Mouse (Mus musculus): ENCODE data around the gene Sart1.

- TF ChIP-seq CTCF (IDR thresholded peaks at IDR 0.05; ENCODE audit: low read depth) = no peak
- no peak for TF ChIP-seq EP300 (IDR thresholded peaks at IDR 0.05; ENCODE audit: low read depth)
Measured at GRCm38 (mm10) chr19:5411961-5412360, 23.5 kb upstream of the Sart1 start.
